Mouse (Mus musculus) lung, embryonic 15.5 days (tissue): ENCODE measurements at regions not wholly inside any gene's neighbourhood (a gene's known extent, or its start where the extent isn't known, plus 50 kb on each side); places are given as distances from the start of the nearest gene placed in this dataset.

ENCODE experiments used
- ATAC-seq: fragments of 200-750 bp; cut with Nextera tagmentation; 2 replicates; pipeline ENCODE4 v1.8.0; 2017; ENCODE audit warnings: moderate number of reproducible peaks, borderline replicate concordance; ENCODE audit not compliant: low FRiP score, low TSS enrichment; ENCODE audit errors: extremely low read depth
- H3K27ac ChIP-seq: fragments of 300-500 bp; sonication (generic); 2 replicates; pipeline ENCODE4 v1.5.1; 2015; ENCODE audit warnings: moderate library complexity, mild to moderate bottlenecking, inconsistent platforms
- H3K27me3 ChIP-seq: fragments of 300-500 bp; sonication (generic); 2 replicates; pipeline ENCODE4 v1.6.1; 2015; ENCODE audit warnings: inconsistent platforms
- H3K36me3 ChIP-seq: fragments of 300-500 bp; sonication (generic); 2 replicates; pipeline ENCODE4 v1.6.1; 2015; ENCODE audit warnings: inconsistent platforms
- H3K4me1 ChIP-seq: fragments of 300-500 bp; sonication (generic); 2 replicates; pipeline ENCODE4 v1.6.1; 2015; ENCODE audit warnings: inconsistent platforms
- H3K4me2 ChIP-seq: fragments of 300-500 bp; sonication (generic); 2 replicates; pipeline ENCODE4 v1.6.1; 2015; ENCODE audit warnings: inconsistent platforms, mild to moderate bottlenecking, moderate library complexity
- H3K4me3 ChIP-seq: fragments of 300-500 bp; sonication (generic); 2 replicates; pipeline ENCODE4 v1.5.1; 2015; ENCODE audit warnings: mild to moderate bottlenecking, inconsistent platforms
- H3K9ac ChIP-seq: fragments of 300-500 bp; sonication (generic); 2 replicates; pipeline ENCODE4 v1.6.1; 2015; ENCODE audit warnings: inconsistent platforms
- H3K9me3 ChIP-seq: fragments of 300-500 bp; sonication (generic); 2 replicates; pipeline ENCODE4 v1.6.1; 2016; ENCODE audit warnings: inconsistent platforms
- WGBS: fragments of 180-500 bp; shearing (Covaris S2); methylation state at CpG from one replicate; pipeline ENCODE4 v1.1.7; 2015; 5-methylcytosine and 5-hydroxymethylcytosine counted together

DNA sequence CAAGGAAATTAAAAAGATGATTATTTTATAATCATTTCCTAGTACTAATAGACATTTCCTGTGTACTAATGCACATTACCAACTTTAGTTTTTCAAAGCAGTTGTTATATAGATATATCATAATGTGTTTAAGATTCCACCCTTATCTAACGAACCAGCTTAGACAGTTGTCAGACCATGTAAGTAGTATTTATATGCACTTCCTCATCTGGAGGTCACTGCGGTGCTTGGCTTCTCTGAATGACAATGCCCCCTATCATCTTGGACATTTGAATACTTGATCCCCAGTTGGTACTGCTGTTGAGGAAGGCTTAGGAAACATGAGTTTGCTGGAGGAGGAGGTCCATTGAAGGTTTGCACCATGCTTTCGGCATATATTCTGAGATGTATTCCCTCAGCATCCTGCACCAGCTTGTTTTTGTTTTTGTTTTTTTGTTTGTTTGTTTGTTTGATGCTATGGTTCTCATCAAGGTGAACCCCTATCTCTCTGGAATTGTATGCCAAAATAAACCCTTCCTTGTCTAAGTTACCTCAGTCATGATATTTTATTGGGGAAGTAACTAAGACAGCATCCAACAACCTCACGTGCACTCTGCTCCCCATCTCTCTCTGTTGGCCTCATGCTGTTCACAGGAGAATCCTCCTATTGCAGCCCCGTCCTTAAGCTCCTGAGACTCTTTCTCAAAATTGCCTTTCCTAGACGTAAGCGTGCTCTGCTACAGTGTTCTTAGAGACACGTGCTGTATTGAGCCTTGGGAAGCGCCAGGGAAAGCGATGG is 228.4 kb upstream of the Mmadhc start:
- H3K9ac ChIP-seq: no peak overlapping the region
- no peak overlapping the region for H3K4me3 ChIP-seq
- no peaks in the 10 kb centered on the region for H3K4me1 ChIP-seq
- no peak for ATAC-seq
- no peaks in the 10 kb centered on the region for H3K36me3 ChIP-seq
- no peaks in the 10 kb centered on the region for H3K9me3 ChIP-seq
- H3K27ac ChIP-seq: no peak overlapping the region
- 86% methylated on average over 10 of the region's 10 CpGs for WGBS
- H3K27me3 ChIP-seq: no peaks in the 10 kb centered on the region
- H3K4me2 ChIP-seq: no peak overlapping the region

DNA sequence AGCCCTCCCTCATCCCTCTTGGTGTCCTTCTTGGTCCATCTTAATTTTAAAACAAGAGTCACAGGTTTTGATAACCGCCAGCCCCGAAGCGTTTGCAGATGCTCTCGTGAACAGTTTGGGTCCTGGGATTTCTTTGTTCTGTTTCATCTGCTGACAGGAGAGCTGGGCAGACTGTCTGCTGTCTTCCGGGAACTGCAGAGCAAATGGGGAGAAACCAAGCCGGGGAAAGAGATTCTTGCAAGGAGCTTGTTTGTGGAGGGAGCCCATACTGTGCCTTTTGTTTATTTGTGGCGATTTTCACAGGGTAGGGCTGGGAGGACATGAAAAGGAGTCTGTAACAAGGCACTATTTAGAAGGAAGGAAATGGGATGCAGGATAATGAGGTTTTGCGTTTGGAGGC is 223.6 kb upstream of the Mmadhc start:
- Histone ChIP-seq H3K27ac (no peak overlapping the region), H3K4me1 (peaks cover 4% of the 10 kb centered on the region; the same call in 1 of the 2 replicates), H3K9me3 (no peaks in the 10 kb centered on the region), H3K9ac (no peak overlapping the region), H3K36me3 (no peaks in the 10 kb centered on the region), H3K4me2 (no peak overlapping the region), H3K27me3 (no peaks in the 10 kb centered on the region), H3K4me3 (no peak overlapping the region)
- WGBS: 19% methylated on average over 8 of the region's 8 CpGs
- ATAC-seq: no peak

DNA sequence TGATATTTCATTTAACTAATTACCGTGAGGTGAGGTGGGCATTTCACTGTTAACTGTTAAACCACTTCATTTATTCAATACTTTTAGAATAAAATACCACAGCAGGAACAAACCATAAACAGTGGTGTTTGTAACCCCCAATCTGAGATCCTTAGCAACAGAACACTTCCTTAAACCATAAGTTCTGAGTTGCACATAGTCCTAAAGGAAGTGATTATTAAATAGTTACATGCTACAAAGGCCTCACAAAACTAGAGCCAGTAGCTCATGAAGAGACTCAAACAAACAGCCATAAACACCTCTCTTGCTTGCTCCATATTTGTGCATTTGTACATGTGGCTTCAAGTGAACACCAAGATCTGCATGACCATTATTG is 222.5 kb upstream of the Mmadhc start:
- no peak overlapping the region for H3K9ac ChIP-seq
- no peaks in the 10 kb centered on the region for H3K27me3 ChIP-seq
- H3K27ac ChIP-seq: no peak overlapping the region
- no peaks in the 10 kb centered on the region for H3K9me3 ChIP-seq
- H3K4me1 ChIP-seq: peaks cover 4% of the 10 kb centered on the region; the same call in 1 of the 2 replicates
- no peak overlapping the region for H3K4me2 ChIP-seq
- H3K4me3 ChIP-seq: no peak overlapping the region
- H3K36me3 ChIP-seq: no peaks in the 10 kb centered on the region
- no peak for ATAC-seq
- WGBS: 49% methylated on average over 1 of the region's 1 CpGs

DNA sequence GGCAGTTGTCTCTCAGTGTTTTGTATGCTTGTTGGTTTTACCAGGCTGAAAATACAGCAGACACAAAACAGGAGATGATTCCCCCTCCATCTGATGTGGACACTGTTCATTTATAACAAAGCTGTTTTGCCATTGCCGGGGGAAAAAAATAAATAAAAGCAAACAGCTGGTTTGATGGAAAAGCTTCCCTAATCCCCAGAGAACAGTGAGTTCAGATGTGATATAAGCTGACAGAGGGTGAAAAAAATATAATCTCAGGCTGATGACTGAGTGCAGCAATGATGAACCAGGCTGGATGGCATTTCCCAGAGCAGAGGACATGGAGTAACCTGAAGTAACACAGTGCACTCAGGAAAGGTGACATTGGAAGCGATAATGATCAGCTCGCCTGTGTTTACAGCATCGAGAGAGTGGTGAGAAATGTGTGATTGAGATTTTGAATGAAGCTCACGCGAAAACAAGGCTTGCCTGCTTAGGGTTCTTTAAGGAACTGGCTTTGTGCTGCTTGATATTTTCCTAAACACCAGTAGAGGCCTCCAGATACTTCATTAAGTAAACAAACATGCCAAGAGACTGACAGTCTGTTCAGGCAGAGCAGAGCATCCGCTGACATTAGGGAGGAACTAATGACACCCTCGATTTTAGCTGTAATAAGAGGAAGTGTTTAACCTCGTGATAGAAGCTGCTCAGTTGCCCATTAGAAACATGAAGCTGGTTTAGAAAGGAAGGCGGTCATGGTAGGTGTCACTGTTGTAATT is 221.9 kb upstream of the Mmadhc start:
- peak; percentile 70; the same call in 1 of the 2 replicates for ATAC-seq

DNA sequence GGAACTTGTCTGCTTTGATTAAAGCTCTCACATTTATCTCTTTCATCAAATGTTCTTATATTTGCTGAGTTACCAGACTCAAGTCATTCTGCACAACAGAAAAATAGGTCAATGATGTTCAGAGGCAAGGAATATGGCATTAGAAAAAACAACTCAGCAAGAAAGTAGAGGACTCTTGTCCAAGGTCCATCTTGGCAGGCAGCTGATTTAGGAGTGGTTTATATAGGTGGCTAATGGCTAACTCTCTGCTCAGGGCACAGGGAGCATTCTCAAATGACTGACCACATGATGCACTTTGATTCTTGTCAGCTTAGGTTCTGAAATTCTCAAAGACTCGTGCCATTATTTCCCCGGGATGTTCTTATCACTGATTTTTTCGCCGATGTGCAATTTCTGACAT is 216.7 kb upstream of the Mmadhc start:
- ATAC-seq: no peak
- no peaks in the 10 kb centered on the region for H3K27me3 ChIP-seq
- no peaks in the 10 kb centered on the region for H3K4me1 ChIP-seq
- WGBS: 88% methylated on average over 4 of the region's 4 CpGs
- H3K4me3 ChIP-seq: no peak overlapping the region
- no peaks in the 10 kb centered on the region for H3K9me3 ChIP-seq
- H3K4me2 ChIP-seq: no peak overlapping the region
- H3K36me3 ChIP-seq: no peaks in the 10 kb centered on the region
- H3K27ac ChIP-seq: no peak overlapping the region
- no peak overlapping the region for H3K9ac ChIP-seq

More for the DNA sequence above, 221.9 kb upstream of the Mmadhc start:
- no peaks in the 10 kb centered on the region for H3K36me3 ChIP-seq
- no peaks in the 10 kb centered on the region for H3K9me3 ChIP-seq
- H3K4me3 ChIP-seq: no peak overlapping the region
- H3K27me3 ChIP-seq: no peaks in the 10 kb centered on the region
- no peak overlapping the region for H3K9ac ChIP-seq
- 30% methylated on average over 10 of the region's 10 CpGs for WGBS
- no peak overlapping the region for H3K4me2 ChIP-seq
- H3K27ac ChIP-seq: no peak overlapping the region
- peaks cover 4% of the 10 kb centered on the region; the same call in 1 of the 2 replicates for H3K4me1 ChIP-seq

DNA sequence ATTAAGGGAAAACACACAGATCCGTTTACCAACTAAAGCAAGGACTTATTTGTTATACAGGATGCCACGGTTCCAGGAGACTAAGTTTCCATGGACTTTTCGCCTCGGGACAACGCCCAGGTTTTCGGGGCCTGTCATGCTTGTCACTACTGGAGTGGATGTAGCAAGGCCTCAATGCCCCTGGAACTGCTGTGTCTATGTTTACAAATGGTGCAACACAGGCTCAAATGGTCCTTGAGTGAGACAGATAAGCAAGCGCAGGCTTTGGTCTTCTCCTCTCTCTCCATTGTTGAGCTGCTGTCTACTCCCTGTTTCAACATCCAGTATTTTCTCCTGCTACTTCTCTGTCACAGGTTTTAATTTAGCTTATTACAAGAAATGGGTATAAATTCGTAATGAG is 202.1 kb upstream of the Mmadhc start:
- WGBS: 79% methylated on average over 8 of the region's 8 CpGs
- H3K4me1 ChIP-seq: peaks cover 15% of the 10 kb centered on the region; the same call in 1 of the 2 replicates
- no peaks in the 10 kb centered on the region for H3K27me3 ChIP-seq
- ATAC-seq: no peak
- H3K27ac ChIP-seq: no peak overlapping the region
- no peak overlapping the region for H3K4me3 ChIP-seq
- H3K9ac ChIP-seq: no peak overlapping the region
- H3K4me2 ChIP-seq: no peak overlapping the region
- no peaks in the 10 kb centered on the region for H3K36me3 ChIP-seq
- no peaks in the 10 kb centered on the region for H3K9me3 ChIP-seq

DNA sequence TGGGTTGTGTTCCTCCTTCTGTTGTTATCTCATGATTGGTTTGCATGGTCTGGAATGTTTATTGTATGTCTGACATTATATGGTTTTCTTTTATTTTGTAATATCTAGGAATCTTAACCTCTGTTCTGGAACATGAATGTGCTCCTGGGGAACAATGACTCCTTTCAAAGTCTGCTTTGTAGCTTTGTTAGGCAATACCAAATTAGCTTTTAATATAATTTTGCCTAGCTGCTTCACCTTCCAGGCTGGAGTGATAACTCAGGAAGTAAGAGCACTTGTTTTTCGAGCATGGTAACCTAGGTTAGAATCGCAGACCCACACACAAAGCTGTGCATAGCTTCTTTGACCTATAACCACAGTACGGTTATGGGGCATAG is 199.4 kb upstream of the Mmadhc start:
- 61% methylated on average over 3 of the region's 3 CpGs for WGBS
- H3K4me1 ChIP-seq: peaks cover 15% of the 10 kb centered on the region; the same call in 1 of the 2 replicates
- H3K27me3 ChIP-seq: no peaks in the 10 kb centered on the region
- ATAC-seq: no peak
- H3K9ac ChIP-seq: no peak overlapping the region
- H3K4me2 ChIP-seq: no peak overlapping the region
- no peak overlapping the region for H3K27ac ChIP-seq
- H3K9me3 ChIP-seq: no peaks in the 10 kb centered on the region
- H3K36me3 ChIP-seq: no peaks in the 10 kb centered on the region
- H3K4me3 ChIP-seq: no peak overlapping the region

DNA sequence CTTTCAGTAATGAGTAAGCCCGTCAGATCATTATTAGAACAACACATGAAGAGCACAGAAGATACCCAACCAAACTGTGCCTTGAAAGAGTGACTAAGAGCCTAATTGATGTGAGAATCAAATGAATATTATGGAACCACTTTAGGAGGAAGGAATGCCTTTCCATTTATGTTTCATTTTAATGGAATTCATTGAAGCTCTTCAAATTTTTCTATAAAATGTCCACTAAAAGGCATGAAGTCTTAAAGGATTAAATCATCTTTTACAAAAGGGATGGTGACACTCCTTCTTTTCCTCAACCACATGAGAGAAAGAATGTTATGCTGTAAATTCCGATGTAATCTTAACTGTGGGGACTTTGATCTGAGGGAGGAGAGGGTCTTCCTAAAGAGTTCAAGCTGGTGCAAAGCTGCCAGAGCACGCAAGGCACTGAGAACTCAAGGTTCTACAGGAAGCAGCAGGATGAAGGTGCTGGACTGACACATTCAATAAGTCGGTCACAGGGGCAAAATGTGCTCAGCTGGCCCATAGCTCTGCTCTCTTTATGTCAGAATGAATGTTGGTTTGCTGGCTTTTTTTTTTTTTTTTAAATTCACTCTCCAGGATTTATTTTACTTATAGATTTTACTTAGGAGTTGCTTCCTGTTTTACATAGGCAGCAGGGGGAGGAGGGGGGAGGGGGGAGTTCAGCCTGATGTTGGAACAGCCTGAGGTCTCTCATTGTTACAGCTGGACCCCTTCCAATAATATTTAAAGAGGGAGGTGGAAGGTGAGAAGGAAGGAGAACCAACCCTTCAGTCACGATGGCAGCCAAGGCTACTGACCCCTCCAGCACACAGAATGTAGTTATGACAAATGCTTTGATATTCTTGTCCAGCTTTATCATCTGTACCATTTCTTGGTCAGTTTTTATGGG is 198.8 kb upstream of the Mmadhc start:
- peak; percentile 47; the same call in 1 of the 2 replicates for ATAC-seq
- Histone ChIP-seq H3K4me2 (no peak overlapping the region), H3K4me3 (no peak overlapping the region), H3K4me1 (peaks cover 15% of the 10 kb centered on the region; the same call in 1 of the 2 replicates), H3K36me3 (no peaks in the 10 kb centered on the region), H3K9ac (no peak overlapping the region), H3K27me3 (no peaks in the 10 kb centered on the region), H3K9me3 (no peaks in the 10 kb centered on the region), H3K27ac (peak overlapping the region; percentile 56; the same call in 1 of the 2 replicates)
- WGBS: 24% methylated on average over 5 of the region's 5 CpGs

DNA sequence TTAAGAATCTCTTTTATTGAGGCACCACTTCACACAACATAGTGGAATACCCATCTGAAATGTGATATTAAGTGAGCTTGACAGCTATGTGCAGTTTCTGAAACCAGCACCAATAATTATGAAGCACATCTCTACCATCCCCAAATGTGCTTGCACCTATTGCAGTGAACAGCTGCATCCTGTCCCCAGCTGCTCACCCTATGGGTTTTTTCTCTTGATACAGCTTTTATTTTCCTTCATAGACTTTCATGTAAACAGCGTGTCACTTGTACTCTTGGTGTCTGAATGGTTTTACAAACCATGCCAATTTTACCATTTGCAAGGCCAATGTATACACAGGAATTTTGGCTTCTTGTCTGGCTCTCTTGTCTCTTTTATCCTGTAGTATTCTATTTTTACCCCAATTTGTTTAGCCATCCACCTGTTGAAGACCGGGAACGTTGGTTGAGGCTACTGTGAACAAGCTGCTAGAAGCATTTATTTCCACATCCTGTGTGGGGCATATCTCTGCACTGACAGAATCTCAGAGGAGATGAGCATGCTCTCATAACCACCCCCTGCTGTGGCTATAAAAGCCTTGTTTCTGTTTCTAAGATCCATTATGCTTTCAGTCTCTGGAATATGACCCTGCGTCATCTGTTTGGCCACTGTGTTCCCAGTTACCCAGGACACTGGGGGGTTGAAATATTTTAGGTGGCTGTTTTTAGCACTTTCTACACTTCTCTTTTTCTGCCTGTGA is 197.2 kb upstream of the Mmadhc start:
- H3K9ac ChIP-seq: no peak overlapping the region
- no peaks in the 10 kb centered on the region for H3K27me3 ChIP-seq
- H3K36me3 ChIP-seq: no peaks in the 10 kb centered on the region
- peak; percentile 78 for ATAC-seq
- peak overlapping the region; percentile 7; the same call in 1 of the 2 replicates for H3K27ac ChIP-seq
- H3K4me3 ChIP-seq: no peak overlapping the region
- no peaks in the 10 kb centered on the region for H3K9me3 ChIP-seq
- no peak overlapping the region for H3K4me2 ChIP-seq
- WGBS: 38% methylated on average over 4 of the region's 4 CpGs
- peaks cover 15% of the 10 kb centered on the region; the same call in 1 of the 2 replicates for H3K4me1 ChIP-seq

DNA sequence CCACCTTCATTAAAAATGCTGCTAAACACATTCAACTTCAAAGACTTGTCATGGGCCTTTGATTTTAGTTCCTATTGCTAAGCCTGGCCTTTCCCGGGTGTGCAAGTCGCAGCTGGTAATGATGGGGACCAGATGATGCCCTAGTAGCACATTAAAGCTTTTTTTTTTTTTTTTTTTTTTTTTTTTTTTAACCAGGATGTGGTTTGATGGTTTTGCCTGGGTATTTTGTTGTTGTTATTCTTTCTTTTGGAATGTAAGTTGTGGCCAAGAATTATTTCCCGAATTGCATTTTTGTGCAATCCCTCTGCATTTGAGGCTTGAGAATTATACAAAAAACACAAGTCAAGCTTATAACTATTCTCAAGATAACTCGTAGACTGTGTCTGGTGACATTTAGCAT is 167.2 kb upstream of the Mmadhc start:
- no peak for ATAC-seq
- H3K4me2 ChIP-seq: no peak overlapping the region
- 0 out of 2 replicates have a peak, but pooled peaks cover 5% of the 10 kb centered on the region for H3K9me3 ChIP-seq
- no peak overlapping the region for H3K9ac ChIP-seq
- WGBS: 61% methylated on average over 4 of the region's 4 CpGs
- H3K4me1 ChIP-seq: no peaks in the 10 kb centered on the region
- no peak overlapping the region for H3K4me3 ChIP-seq
- H3K27me3 ChIP-seq: no peaks in the 10 kb centered on the region
- no peak overlapping the region for H3K27ac ChIP-seq
- H3K36me3 ChIP-seq: no peaks in the 10 kb centered on the region

DNA sequence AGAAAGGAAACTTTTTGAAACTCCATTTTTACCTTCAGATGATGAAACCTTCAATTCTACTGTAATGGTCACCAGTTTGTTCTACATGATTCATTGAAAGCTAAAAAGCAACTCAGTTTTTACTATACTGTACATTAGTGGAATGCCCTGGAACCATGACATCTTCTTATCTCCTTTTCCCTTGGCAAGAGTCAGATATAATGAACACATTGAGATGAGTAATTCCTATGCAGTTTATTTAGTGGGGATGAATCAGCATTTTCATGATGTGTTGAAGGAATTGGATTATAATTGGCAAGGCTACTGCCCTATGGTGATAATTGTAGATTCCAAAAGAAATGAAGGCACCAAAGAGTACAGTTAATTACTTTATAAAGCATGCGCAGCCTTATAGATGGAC is 165.8 kb upstream of the Mmadhc start:
- no peak overlapping the region for H3K4me2 ChIP-seq
- H3K4me1 ChIP-seq: no peaks in the 10 kb centered on the region
- no peaks in the 10 kb centered on the region for H3K36me3 ChIP-seq
- no peak overlapping the region for H3K9ac ChIP-seq
- H3K4me3 ChIP-seq: no peak overlapping the region
- H3K9me3 ChIP-seq: 0 out of 2 replicates have a peak, but pooled peaks cover 8% of the 10 kb centered on the region
- WGBS: 100% methylated on average over 1 of the region's 1 CpGs
- no peak for ATAC-seq
- H3K27me3 ChIP-seq: no peaks in the 10 kb centered on the region
- H3K27ac ChIP-seq: no peak overlapping the region
